Mouse (Mus musculus) gastrocnemius, postnatal 14 days (tissue): ENCODE results near the gene Stx2. TPM values are rescaled to one million over a fixed set of nuclear protein-coding genes. Genes with fewer than 3 reads are reported as not detected.
"Not testable (repeated sequence)": the region's sequence is repeated elsewhere in the genome, so short reads cannot be mapped to it uniquely, and the experiment has no call there.

Source experiments
- DNase-seq: peaks from one replicate; pipeline ENCODE4 v3.0.0; 2021; ENCODE audit warnings: mixed read lengths
- intact Hi-C: fragments of 180-260 bp; cut with DNase I; formaldehyde crosslinking; loops from one replicate; pipeline ENCODE4 v1.15.1; 2025; ENCODE audit warnings: low total_unique reads
- total RNA-seq, 2 experiments: library from RNA; stranded (reverse); gene quantifications; 2 replicates each; pipeline ENCODE4 v1.2.3; 2021

Gene Stx2
- total RNA-seq, 2 experiments from 2014 or later: 8.7 to 10.4 TPM

DNA sequence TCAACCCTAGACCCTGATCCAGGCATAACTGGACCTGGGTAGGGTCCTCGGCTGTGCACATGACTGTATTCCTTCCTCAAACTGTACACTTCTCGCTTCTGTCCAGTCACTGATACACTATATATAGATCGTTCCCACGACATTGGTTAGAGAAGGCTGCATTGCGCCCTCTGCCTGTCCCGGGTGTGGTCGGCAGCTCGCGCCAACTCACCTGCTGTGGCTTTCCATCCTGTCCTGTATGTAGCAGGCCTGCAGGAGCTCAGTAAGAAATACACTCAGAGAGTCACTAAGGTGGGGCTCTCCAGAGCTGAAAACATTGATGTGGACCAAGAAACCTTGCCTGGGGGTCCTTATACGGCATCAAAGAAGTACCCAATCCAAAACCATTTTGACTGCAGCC is 37.5 kb downstream of the Stx2 start:
- no peak for DNase-seq
- intact Hi-C loops: no loop called here

- no peak for DNase-seq
- intact Hi-C loops: no loop called here
Observed at GRCm38 (mm10) chr5:128964353-128964752, 44.0 kb downstream of the Stx2 start.

GRCm38 (mm10) chr5:128958916-128959315 is 49.5 kb downstream of the Stx2 start:
- intact Hi-C loops: no loop called here
- DNase-seq: no peak

- intact Hi-C loops, DNase-seq: not testable (repeated sequence)
Observed at GRCm38 (mm10) chr5:128954371-128954770, 54.0 kb downstream of the Stx2 start.

DNA sequence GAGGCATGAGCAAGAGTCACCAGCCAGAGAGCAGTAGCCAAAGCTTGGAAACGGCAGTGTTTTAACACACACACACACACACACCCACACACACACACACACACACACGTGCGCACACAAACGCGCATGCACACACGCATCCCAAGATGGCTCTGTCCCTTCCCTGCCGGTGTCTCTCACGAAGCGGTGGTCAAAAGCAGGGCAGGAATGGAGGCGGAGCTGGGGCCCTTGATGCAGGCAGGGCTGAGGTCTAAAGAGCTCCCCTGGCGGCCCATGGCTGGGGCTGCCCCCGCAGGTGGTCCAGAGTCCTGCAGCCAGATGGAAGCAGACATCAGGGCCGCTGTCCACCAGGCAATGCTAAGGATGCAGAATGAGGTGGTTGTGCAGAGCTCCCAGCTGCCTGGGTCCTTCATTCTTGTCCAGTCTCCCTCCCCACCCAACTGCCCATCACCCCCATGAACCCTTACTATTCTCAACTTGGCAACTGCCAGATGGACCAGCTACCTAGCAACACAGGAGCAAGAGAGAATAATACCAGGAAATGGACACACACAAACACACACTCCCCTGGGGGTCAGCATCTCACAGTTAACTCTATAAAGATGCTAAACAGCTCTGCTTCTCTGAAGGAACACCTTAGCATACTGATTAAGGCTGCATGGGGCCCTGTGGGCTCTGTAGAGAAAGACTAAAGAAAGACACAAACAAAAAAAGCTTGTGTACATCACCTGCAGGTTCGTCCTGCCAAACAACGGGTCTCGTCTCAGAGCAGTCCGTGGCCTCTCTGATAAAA is 54.9 kb downstream of the Stx2 start, which contains the start of gene Rimbp2:
Rimbp2 (minus strand) TSS at position 209 of the 793 bp plus-strand sequence.
- intact Hi-C loops: no loop called here
- DNase-seq: no peak

- no peak for DNase-seq
- intact Hi-C loops: no loop called here
Observed at GRCm38 (mm10) chr5:128952291-128953195, 55.8 kb downstream of the Stx2 start.

DNA sequence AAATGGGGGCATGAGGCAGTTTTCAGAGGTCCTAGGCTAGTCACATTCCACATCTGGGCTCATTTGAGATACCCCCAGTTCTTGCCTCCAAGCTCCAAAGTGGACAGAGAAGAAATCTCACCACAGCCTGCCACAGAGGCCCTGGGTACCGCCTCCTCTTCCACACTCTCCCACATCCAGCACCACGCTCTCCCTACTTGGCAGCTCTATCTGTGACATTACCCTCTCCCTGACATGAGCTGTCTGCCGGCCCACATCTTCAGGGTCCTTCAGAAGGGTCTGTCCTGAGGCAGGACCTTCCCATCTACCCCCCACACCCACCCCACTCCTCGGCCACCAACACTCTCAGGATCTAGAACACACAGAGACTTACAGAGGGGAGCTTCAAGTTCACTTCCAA is 56.9 kb downstream of the Stx2 start:
- intact Hi-C loops: no loop called here
- DNase-seq: no peak

DNA sequence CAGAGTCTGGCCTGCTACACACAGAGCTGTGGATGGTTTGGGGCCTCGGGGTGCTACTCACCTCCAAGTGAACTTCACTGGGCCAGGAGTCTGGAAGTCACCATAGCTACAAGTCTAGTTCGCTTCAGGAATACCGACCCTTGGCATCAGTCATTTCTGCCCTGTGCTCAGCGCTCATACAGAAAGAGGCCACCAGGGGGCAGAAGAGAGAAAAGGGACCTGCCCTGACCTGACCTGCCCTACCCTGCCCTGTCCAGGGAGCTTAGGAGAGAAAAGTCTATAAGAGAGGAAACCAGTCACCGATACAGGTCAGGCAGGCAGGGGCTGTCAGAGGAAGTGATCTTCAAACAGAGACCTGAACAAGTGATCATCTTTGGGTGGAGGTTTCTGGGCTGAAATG is 61.3 kb downstream of the Stx2 start:
- no peak for DNase-seq

DNA sequence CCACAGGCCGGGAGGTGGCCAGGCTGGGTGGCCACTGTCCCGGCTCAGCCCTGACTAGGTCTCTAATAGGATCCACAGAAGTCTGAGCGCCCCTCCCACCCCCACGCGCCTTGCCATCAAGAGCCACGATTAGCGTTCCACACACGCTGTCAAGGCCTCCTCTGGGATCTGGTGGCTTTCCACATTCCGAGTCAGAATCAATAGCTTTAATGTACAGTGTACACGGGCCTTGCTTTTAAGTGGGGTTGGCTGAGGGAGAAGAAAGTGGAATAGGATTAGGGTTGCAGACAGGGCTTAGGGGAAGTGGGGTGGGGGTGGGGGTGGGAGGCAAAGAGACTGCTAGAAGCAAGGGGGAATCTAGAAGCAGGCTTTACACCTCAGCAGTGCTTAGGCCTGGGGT is 67.9 kb downstream of the Stx2 start:
- DNase-seq: no peak
- intact Hi-C loops: no loop called here

More for the DNA sequence above, 61.3 kb downstream of the Stx2 start:
- intact Hi-C loops: no loop called here

- no peak for DNase-seq
Observed at GRCm38 (mm10) chr5:128935359-128935899, 72.9 kb downstream of the Stx2 start.

More at GRCm38 (mm10) chr5:128935359-128935899, 72.9 kb downstream of the Stx2 start:
- intact Hi-C loops: no loop called here

Other genes with a start within 250 kb of the Stx2 start
- under 1 TPM in 1 of 2 experiments, not detected in 1; 0.12 TPM for gene Rimbp2, start 55.1 kb downstream of the Stx2 start, total RNA-seq
- 10 to 100 TPM; 75.3 to 78.2 TPM for gene Ran, start 11.5 kb upstream of the Stx2 start, total RNA-seq
- gene Adgrd1, start 88.2 kb upstream of the Stx2 start, total RNA-seq: 1 to 10 TPM; 4.4 to 6.1 TPM